Mouse (Mus musculus): ENCODE data around the gene Uvrag. TPM values are rescaled to one million over a fixed set of nuclear protein-coding genes. Genes with fewer than 3 reads are reported as not detected.

The Uvrag gene
- total RNA-seq, 4 experiments from 2014 or later = 6.0 to 13.1 (median 11.5) TPM

DNA sequence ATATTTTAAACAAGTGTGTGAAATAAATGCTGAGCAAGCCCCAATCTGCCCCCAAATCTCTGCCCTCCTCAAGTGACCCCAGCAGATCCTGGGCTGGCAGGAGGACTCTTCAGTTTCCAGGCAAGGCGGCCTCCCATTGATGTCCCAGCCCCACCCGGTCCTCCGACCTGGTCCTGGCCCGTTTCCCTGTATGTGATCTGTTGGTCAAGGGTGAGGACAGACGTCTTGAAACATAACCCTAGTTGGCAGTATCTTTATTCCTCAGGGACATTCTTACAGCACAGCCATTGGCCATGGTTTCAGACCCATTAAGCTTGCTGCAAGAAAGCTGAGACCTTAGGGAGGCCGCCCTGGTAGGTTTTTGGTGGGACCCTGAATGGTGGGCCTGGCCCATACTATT is 287.1 kb downstream of the Uvrag start:
- DNase-seq (ENCODE audit: low spot score in 2 of 2) = peak; percentile 74 to 87

DNA sequence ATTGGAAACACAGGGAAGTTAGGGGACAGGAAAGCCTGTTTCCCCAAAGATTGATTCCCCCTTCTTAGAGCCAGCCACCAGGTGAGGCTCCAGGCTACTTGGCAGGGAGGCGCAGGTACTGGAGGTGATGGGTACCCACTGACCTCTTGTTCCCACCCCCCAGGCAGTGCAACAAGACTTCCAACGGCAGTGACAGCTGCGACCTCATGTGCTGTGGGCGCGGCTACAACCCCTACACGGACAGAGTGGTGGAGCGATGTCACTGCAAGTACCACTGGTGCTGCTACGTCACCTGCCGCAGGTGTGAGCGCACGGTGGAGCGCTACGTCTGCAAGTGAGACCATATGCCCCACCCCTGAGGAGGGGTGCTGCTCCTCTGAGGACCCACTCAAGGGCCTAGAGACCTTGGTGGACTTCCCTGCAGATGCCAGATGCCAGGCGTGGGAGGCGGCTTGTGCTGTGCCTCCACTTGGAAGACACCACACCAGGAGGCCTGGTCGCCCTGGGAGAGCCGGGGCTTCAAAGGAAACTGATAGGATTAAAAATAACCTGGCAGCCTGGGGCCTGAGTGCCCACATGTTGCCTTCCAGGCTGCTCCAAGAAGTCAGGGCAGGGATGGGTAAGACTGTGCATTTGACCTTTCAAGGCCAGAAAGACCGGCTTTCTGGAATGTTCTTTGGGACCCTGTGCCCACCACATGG is 287.8 kb downstream of the Uvrag start:
- peak; percentile 52 to 68 for DNase-seq (ENCODE audit: low spot score in 2 of 2)

DNA sequence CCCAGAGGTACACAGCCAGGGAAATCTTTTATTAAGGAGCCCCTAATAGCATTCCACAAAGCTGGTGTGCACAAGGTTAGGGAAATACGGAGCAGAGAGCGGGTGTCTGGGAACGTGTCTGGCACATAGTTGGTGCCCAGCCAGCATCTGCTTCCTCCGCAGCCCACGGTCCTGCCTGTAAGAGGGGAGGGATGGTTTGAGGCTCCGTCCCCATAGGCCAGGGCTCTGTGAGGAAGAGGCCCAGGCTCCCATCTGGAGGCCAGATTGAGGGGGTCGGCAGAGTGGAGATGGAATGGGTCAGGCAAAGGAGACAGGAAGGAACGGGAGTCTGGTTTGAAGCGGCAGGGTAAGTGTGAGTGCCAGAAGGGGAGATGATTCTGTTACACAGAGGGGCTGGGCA is 289.7 kb downstream of the Uvrag start:
- DNase-seq (ENCODE audit: low spot score in 2 of 2) = no peak

DNA sequence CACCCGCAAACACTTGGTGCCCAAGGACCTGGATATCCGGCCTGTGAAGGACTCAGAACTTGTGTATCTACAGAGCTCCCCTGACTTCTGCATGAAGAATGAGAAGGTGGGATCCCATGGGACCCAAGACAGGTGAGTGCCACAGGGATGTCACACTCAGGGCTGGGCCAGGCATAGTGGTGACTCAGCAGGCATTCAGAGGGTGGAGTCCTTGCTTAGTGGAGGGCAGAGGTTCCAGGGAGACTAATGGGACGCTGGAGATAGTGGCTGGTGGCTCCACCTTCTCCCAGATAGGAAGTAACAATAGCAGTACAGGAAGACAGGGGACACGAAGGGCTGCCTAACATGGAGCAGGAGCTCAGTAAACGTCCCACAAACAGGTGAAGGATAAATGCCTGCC is 290.6 kb downstream of the Uvrag start:
- DNase-seq (ENCODE audit: low spot score in 2 of 2) = no peak

DNA sequence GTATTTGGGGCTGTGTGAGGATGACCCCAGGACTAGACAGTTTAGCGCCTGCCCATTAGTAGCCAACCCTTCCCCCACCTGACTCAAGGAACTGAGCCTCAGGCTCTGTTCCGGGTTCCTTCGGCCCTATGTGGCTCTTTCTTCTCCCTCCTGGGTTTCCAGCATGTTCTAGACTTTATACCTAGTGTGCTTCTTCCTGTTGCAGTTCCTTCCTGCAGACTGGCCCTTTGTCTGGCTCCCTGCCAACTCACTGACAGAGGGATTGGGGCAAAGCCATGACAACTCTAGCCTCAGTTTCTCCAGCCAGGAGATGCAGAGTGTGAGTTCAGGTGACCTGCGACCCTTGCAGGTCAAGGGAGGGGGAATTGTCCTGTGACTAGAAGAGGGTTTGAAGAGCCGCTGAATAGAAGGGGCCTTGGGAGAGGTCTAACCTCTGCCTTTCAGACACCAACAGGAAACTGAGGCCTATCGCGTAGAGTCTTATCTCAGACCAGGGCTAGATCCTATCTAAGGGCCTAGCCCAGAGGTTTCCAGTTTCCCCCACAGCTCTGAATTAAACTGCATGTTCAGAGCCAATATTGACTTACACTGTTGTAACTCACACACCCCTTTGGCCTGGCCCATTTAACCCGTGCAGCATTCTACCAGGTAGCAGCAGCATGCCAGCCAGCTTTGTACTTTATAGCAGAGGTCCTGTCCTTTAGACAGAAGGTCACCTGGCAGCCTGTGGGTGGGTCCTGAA is 291.9 kb downstream of the Uvrag start:
- DNase-seq (ENCODE audit: low spot score in 2 of 2) = no peak

DNA sequence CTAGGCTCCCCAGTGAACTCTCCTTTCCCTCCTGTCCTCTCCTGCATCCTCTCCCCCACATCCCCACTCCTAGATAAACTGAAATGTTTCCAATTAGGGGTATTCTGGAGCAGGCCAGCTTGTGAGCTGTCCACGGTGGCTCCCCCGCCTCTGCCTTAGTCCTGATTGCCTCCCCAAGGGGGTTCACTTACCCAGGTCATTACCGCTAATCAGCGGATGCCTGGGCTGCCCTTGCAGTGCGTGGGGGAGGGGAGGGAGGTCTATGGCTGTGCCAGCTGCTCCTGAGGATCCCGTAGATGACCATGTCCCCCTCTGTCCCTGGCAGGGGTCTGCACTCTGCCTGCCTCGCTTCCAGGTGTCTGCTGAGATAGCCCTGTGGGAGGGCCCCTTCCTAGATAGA is 297.3 kb downstream of the Uvrag start:
- DNase-seq (ENCODE audit: low spot score in 2 of 2) = no peak

DNA sequence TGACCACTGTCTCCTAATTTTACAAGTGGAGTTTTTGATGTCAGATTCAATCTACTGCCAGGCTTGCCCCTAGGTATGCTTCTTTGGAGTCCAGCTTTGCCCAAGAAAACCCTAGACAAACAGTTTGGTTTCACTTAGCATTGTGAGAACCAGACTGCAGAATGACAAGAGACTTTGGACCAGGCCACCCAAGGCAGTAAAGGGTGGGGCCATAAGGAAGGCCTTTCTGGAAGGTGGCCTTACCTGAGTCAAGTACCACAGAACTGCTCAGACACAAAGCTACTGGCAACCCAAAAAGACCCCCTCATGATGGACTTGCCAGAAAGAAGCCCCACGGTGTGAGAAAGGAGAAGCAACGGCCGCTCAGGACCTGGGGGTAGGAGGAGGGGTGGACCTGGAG is 297.9 kb downstream of the Uvrag start:
- DNase-seq (ENCODE audit: low spot score in 2 of 2) = no peak

DNA sequence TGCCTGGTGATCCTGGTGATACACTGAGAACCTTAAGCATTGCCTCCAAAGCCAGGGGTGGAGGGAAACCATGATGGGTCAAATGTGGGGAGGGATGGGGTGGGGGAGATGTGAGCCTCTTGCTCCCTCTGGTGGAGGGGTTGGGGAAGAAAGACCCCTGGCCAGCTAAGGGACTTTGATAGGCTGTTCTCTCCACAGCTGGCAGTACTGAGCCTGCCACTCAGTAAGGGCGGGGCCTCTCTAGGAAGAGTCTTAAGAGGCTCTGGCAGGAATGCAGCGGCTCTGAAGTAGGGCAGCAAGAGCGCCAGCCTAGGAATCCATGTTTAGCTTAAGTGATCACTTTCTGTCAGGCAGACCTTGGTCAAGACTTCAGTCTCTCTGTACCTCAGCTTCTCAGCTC is 299.1 kb downstream of the Uvrag start:
- DNase-seq (ENCODE audit: low spot score in 2 of 2) = peak in 1 of 2 experiments; percentile 46

DNA sequence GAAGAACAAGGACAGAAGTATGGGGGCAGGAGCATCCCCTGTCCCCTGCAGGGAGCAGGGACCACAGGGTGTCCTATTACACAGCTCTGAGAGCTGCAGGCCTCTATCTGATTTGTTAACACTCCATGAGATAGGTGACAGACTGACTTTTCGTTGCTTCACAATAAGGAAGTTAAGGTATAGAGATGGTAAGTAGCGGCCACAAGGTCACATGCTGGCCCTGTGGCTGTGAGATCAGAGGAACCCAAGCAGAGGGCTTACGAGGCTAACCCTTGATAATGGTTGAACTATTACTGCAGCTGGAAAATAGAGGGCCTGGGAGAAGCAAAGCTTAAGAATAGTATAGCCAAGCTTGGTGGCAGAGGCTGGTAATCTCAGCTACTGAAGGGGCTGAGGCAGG is 300.2 kb downstream of the Uvrag start:
- no peak for DNase-seq (ENCODE audit: low spot score in 2 of 2)

DNA sequence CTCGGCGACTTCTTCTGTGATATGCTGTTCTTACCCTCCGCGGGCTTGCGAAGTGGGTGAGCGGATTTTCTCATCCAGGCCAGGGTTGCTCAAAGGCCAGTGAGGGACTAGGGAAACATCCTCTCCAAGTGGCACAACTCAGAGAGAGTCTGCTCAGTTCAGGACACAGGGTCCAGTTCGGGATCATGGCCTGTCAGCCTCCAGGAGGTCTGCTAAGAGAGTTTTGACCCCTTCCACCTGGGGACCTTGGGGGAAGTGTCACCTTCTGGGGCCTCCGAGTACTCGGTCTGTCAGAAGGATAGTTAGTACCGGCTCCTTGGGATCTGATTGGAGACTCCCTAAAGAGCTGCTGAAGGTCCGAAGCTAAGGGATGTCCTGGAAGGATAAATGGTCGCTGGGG is 301.6 kb downstream of the Uvrag start:
- no peak for DNase-seq (ENCODE audit: low spot score in 2 of 2)

DNA sequence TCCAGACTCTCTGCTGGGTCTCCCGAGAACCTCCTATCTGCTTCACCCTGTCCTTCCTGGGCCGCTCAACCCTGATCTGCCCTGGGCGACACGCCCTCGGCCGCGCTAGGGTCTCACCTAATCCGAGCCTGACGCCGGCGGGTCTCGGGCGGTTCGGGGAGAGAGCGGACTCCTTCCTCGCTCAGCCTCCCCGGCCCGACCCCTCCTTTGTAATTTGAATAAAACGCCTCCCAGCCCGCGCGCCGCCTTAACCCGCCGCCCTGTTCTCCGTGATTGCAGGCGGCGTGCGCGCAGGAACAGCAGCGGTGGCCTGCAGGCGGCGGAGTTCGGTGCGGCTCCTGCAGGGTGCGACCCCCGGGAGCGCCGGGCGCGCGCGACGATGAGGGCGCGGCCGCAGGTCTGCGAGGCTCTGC is 302.2 kb downstream of the Uvrag start:
- peak in 1 of 2 experiments; percentile 31 for DNase-seq (ENCODE audit: low spot score in 2 of 2)

DNA sequence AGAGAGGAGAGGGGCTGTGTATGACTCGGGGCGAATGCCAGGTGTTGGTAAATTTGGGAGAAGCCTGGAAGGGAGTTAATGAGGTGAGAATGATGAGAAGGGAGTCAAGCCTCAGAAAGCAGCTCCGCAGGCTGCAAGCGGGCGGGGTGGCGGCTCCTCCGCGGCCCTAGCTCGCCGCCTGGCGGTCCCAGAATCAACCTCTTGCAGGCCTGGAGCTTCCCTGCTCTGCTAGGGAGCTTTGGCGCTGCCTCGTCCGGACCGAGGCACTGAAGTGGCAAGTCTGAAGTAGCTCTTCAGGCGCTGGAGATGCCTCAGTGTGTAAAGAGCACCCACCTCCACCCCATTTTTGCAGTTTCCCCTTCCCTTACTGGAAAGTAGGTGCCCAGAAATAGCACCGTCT is 303.0 kb downstream of the Uvrag start:
- peak; percentile 65 to 78 for DNase-seq (ENCODE audit: low spot score in 2 of 2)

DNA sequence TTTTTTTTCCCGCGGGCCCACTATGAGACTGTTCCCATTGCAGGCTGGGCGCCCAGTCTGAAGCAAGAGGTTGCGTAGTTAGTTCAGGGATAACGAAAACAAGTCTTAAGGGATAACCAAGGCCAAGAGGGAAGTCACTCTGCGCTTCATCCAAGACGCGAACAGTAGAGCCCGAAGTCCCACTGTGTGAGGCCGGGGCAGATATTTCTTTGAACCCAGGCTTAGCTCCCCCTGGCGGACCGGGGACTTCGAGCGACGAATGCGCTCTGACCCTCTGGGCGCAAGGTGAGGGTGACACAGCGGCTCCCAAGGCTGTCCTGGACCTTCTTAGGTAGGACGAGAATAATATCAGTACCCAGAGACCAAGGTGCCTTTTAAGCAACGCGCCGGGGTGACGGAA is 304.3 kb downstream of the Uvrag start:
- DNase-seq (ENCODE audit: low spot score in 2 of 2) = peak; percentile 76

DNA sequence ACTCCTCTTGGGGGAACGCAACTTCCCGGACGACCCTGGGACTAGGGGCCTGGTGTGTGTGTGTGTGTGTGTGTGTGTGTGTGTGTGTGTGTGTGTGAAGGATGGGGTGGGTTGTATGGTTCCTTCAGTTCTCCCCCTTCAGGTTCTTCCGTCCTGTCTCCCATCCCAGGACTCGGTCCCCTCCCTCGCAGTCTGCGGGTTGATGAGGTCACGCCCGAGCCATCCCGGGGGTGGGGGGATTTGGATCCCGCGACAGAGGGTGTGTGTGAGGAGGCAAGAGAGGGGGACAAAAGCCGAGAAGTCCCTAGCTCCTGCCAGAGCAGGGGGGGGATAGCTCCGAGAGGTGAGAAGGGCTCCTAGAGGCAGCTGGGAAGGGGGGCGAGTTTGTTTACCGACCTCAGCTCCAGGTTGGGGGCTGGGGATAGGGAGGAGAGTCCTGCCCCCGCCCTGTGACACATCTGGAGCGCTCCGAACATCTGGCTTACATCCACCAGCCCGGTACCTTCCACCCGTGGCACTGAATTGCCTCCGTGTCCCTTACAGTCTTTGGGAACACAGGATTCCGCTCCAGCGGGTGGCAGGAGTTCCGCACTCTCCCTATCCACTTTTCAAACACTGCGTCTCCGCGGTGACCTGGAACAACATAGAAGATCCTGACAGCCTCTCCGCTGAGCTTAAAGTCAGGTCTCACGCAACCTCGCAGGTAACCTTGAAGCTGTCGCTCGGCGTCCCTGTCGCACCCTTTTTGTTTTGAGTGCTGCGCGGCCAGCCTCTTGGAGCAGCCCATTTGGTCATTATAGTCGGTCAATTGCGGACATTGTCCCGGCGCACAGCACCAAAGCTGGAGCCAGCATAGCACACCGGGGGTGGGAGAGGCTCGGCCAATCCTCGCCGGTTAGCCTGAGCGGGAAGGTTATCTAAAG is 305.2 kb downstream of the Uvrag start:
- no peak for DNase-seq (ENCODE audit: low spot score in 2 of 2)

Other genes starting within 250 kb of the Uvrag start
- gene Dgat2, start 41.6 kb upstream of the Uvrag start, total RNA-seq (2022) = 10 to 100 TPM; 33.2 to 62.2 (median 41.4) TPM
- gene Mogat2, start 97.5 kb upstream of the Uvrag start, total RNA-seq (2022) = not detected
- 1 to 10 TPM; 1.5 to 2.8 (median 2.1) TPM for gene Map6, start 126.3 kb upstream of the Uvrag start, total RNA-seq (2022)
- 10 to 100 TPM; 26.1 to 49.0 (median 33.7) TPM for gene Serpinh1, start 212.1 kb upstream of the Uvrag start, total RNA-seq (2022)
- gene Gdpd5, start 240.3 kb upstream of the Uvrag start, total RNA-seq (2022) = 1 to 10 TPM; 5.0 to 5.9 (median 5.1) TPM